Mouse (Mus musculus) hematopoietic stem cell, adult 5-6 weeks (primary cell): ENCODE data around the gene Nudt5. TPM values are rescaled to one million over a fixed set of nuclear protein-coding genes. Genes with fewer than 3 reads are reported as not detected.

ENCODE experiments used
- ATAC-seq, 2 experiments: fragments of 125-278 bp in 1 of 2; replicated peaks in 1 of 2; 2 replicates each; pipeline ENCODE4 v1.8.0; 2016 to 2017; ENCODE audit warnings: inconsistent platforms in 2 of 2, mild to moderate bottlenecking in 2 of 2, moderate number of reproducible peaks in 2 of 2, low read depth in 1 of 2, moderate TSS enrichment in 1 of 2; ENCODE audit not compliant: low FRiP score in 2 of 2, poor library complexity in 2 of 2, severe bottlenecking in 2 of 2, insufficient read depth in 1 of 2, low TSS enrichment in 1 of 2
- total RNA-seq: library from RNA; stranded (forward); fragments of 172-1452, 232-1000 nt; gene quantifications from 2 replicates; pipeline ENCODE4 v1.2.3, GENCODE M21; 2017

The Nudt5 gene
- total RNA-seq, 1 experiment from 2014 or later, result 53.1 TPM

DNA sequence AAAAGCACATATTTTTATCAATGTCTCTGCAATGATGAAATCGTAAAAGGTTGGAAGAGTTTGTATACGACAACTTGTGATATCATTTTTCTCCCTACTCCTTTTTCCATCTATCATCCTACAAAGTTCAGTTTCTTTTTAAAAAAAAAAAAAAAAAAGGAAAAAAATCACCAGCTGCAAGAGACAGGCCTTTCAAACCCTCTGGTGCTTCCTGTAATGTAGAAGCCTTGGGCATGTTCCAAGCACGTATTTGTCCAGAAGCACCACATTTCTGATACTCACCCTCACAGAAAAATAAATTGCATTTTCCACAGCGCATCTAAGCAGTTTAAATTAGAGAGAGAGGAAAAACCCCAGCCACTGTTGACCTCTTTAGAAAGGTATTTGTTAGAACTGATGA, 1.0 kb downstream of the Nudt5 start:
- no peak for ATAC-seq

- ATAC-seq, result no peak
Measured at GRCm38 (mm10) chr2:5851116-5851515, 6.3 kb downstream of the Nudt5 start.

DNA sequence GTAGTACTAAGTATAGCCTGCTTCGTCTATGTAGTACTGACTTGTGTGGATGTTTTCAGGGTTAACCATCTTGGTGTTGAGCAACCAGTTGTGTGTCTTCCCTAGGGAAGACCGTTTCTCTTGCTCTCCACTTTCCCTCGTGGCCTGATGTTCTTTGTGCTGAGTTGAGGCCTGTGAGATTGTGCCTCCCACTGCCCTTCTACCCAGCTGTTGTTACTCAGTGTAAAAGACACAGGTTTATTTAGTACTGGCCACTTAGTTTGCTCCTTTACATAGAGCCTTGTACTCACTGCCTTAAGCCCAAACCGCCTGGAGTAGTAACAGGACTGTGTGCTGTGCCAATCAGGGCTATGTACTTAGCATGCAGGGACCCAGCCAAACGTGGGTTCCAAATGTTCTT, 7.0 kb downstream of the Nudt5 start:
- ATAC-seq, result no peak

DNA sequence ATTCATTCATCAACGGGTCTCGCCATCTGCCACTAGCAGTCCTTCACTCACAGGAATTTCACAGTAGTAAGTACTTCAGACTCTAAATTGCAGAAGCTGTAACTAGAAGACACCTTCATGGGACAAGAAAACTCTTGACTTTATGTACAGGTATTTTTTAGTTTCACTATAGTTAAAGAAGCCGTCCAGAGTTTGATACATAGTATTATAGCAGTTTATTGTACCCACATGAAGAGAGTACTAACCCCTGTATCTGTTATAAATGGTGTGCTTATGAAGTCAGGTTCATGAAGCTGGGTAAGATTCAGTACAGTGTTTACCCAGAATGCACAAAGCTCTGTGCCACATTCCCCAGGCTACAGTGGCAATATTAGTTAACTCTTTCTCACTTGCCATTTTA, 18.0 kb downstream of the Nudt5 start, which contains the start of gene Gm13199:
Gm13199 (minus strand) TSS at position 101 of the 400 bp plus-strand sequence.
- no peak for ATAC-seq

DNA sequence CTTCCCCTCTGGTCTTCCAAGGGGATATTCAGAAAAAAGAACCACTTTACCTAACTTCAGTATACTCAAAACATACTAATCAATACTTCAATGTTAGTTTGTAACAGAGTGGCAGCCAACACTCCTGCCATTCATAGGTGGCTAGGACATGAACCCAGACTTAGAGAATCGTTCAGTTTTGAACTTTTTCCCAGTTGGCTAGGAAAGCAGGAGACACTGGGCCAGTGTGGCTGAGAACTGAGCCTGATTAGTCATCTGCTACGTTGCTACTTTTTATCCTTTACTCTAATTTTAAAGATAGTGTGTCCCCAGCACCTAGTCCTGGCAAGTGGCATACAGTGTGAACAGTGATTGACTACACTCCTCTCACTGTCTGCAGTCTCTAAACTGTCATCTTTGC, 22.9 kb downstream of the Nudt5 start:
- ATAC-seq, result no peak

GRCm38 (mm10) chr2:5869746-5870145, 24.9 kb downstream of the Nudt5 start:
- no peak for ATAC-seq

DNA sequence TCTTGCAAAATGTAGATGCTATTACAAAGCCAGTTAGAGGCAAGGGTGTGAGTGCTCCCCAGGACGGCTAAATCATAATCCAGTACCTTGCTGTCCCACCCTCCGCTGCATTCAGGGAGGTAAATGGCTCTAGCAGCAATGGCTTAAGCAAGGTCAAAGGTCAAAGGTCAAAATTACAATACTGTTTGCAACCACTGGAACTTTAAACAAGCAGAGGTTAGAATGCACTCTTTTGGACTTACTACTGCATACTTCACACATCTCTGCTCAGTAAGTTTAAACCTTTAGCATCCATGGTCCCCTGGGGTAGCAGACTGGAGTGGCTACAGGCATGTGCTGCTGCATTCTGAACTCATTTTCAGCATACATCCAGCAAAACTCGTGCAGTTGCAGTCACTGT, 32.6 kb downstream of the Nudt5 start:
- no peak for ATAC-seq

GRCm38 (mm10) chr2:5888865-5889264, 44.0 kb downstream of the Nudt5 start:
- ATAC-seq, result no peak

- no peak for ATAC-seq
Measured at GRCm38 (mm10) chr2:5889412-5889811, 44.6 kb downstream of the Nudt5 start.

GRCm38 (mm10) chr2:5894296-5894695, 49.5 kb downstream of the Nudt5 start:
- no peak for ATAC-seq

DNA sequence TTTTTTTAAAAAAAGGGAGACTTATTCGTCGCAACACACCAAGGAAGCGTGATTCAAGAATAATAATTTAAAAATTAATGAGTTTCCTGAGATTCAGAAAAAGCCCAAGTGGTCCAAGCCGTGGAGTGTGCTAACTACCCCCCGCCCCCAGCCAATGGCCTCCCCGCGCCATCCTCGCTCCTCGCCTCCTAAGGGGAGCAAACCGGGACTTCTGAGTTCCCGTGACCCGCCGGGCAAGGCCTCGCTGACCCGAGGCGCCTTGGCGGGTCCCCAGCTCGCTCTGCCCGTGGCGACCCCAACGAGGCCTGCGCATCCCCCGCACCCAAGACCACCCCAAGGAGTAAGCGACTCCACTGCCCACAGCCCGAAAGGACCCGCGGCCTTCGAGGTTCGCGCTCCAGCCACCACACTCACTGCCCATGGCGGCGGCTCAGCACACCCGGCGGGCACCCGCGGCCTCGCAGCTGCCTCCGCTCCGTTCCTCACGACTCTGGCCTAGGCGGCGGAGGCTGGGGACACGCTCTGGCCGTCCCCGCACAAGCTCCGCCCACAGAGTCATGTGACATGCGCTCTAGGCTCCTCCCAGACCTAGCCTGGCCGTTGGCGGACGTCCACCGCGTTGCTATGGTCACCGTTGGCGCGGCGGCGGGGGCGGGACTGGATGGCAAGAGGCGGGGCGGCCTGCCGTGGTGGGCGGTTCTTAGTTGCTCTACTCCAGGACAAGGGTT, 50.2 kb downstream of the Nudt5 start, which contains the start of gene Sec61a2:
Sec61a2 (minus strand) TSS at position 590 of the 728 bp plus-strand sequence.
- peak; percentile 93 to 98 for ATAC-seq

DNA sequence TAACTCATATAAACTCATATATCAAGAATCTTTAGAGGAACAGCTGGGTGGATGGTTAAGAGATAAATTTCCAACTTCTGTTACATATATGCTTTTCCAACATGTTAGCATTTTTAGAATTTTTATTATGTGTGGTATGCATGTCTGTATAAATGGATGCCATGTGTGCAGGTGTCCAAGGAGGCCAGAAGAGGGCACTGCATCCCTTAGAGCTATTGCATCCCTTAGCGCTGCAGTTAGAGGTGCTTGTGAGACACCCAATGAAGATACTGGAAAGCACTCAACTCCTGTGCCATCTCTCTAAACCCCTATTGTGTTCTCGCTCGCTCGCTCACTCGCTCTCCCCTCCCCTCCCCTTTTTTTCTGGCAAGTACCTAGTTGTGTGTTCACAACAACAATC, 55.3 kb downstream of the Nudt5 start:
- peak in 1 of 2 experiments; percentile 57; a peak in 1 of 4 replicates for ATAC-seq

- ATAC-seq, result no peak
Measured at GRCm38 (mm10) chr2:5906092-5906491, 61.3 kb downstream of the Nudt5 start.

DNA sequence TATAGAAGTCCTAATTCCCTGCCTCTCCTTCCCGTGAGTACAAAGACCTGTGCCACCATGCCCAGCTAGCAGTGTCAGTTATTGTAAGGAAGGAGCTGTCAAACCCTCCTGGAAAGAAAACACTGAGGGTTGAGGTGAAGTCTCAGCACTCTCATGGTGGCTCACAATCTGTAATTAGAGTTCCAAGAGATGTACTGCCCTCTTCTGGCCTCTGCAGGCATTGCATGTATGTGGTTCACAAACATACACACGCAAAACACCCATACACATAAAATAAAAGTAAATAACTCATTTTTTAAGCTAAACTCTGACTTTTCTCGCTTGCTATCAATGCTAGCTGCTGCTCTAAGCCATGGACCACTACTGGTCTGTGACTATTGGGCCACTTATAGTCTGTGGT, 61.8 kb downstream of the Nudt5 start:
- peak in 1 of 2 experiments; percentile 66; a peak in 1 of 4 replicates for ATAC-seq

DNA sequence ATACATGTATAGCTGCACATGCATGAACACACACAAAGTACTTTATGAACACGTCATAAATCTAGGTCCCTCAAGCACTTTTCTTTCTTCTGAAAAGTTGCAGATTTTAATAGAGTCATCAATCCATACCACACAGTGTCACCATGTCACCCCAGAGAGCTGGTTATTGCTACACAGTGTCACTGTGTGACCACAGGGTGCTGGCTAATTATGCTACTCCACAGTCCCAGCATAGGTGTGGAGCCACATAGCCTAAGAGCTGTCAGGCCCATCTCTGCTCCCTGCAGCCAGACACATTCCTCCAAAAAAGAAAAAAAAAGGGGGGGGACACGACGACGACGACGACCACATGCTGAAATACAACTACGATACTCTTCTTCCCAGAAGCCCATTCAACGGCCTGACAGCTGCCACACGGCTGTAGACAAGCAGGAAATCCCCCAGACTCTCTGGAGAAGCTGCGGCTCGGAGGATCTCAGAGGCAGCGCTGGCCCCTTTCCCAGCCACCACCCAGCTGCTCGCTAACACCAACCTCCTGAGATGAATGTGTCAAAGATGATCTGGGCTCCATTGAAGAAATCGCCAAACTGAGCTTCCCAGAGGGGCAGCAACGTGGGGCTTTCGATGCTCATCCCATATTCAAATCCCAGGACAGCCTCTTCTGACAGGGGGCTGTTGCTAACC, 66.6 kb downstream of the Nudt5 start:
- no peak for ATAC-seq
